Mouse (Mus musculus): ENCODE results near the gene Thpo. TPM values are rescaled to one million over a fixed set of nuclear protein-coding genes. Genes with fewer than 3 reads are reported as not detected.

Gene Thpo
- polyA plus RNA-seq, 1 experiment from 2014 or later: 3.2 TPM

DNA sequence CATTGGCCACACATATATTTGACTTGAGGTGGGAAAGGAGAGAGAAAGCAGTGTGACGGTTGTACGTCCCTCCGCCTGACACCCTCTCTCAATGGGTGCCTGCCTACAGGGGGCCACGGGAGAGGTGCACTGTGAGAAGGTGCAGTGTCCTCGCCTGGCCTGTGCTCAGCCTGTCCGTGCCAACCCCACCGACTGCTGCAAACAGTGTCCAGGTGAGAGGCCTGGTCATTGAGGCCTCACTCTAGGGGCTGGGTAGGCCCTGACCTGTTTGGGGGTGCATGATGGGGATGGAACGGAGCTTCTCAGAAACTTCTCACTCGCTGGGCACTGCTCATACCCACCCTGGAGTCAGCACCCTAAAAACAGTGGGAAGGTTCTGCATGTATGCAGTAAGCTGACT is 5.5 kb upstream of the Thpo start:
- no peaks in the 10 kb centered on the region for H3K9me3 ChIP-seq (replicated peaks)
- WGBS (ENCODE audit: insufficient replicate concordance): 73% methylated on average over 9 of the region's 9 CpGs
- peaks cover 38% of the 10 kb centered on the region for H3K27me3 ChIP-seq
- no peak overlapping the region for H3K9ac ChIP-seq
- H3K4me1 ChIP-seq (replicated peaks): no peaks in the 10 kb centered on the region
- no peak for DNase-seq
- no peak overlapping the region for H3K4me2 ChIP-seq
- H3K4me3 ChIP-seq (replicated peaks): no peak overlapping the region
- H3K27ac ChIP-seq: no peak overlapping the region
- H3K36me3 ChIP-seq: no peaks in the 10 kb centered on the region
- ATAC-seq (ENCODE audit: low read depth): no peak

DNA sequence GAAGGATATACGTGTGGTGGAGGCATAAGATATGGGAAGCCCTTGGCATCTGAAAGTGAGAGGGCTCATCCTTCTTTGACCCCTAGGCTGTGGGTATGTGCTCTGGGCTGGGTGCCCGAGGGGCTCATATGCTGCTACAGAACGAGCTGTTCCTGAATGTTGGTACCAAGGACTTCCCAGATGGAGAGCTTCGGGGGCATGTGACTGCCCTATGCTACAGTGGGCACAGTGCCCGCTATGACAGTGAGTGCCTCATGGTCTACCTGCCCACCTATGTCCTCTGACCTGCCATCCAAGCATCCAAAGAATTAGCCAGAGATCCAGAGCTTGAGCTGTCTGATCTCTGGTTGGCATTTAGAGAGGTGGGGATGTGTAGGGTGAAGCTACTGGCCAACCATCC is 2.5 kb upstream of the Thpo start:
- Histone ChIP-seq H3K27me3 (peaks cover 68% of the 10 kb centered on the region), H3K4me3 (replicated peaks) (no peak overlapping the region), H3K27ac (no peak overlapping the region), H3K4me1 (replicated peaks) (peaks cover 9% of the 10 kb centered on the region; the same call in 1 of the 2 replicates), H3K36me3 (no peaks in the 10 kb centered on the region), H3K4me2 (no peak overlapping the region), H3K9me3 (replicated peaks) (no peaks in the 10 kb centered on the region), H3K9ac (no peak overlapping the region)
- ATAC-seq (ENCODE audit: low read depth): no peak
- DNase-seq: no peak
- 47% methylated on average over 5 of the region's 5 CpGs for WGBS (ENCODE audit: insufficient replicate concordance)

DNA sequence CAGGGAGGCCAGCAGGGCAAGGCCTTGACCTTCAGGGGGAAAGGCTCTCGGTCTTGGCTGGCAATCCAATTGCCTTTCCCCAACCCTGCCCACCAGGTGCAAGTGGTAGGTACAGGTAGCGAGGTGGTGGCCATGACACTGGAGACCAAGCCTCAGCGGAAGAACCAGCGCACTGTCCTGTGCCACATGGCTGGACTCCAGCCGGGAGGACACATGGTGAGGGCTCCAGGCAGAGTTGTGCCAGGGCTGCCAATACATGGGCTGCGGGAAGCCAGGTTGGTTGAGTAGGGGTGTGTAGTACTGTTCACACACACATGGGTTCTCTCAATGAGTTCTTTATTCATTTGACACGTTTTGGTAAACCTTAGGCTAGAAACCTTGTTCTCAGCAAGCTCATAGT is 1.9 kb upstream of the Thpo start:
- no peak for ATAC-seq (ENCODE audit: low read depth)
- WGBS (ENCODE audit: insufficient replicate concordance): 67% methylated on average over 7 of the region's 7 CpGs

DNA sequence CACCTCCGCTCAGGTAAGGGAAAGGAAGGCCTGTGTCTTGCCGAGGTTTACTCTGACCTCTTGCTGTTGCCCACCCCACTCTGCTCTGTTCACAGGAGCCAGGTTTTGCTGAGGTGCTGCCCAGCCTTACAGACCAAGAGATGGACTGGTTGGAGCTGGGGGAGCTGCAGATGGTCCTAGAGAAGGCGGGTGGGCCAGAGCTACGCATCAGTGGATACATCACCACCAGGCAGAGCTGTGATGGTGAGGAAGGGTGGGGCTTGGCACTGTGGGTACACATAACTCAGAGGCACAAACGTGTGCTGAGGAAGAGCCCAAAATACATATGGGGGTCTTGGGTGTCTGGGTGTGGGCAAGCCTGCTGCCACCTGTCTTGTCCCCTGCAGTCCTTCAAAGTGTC is 1.3 kb upstream of the Thpo start:
- Histone ChIP-seq H3K4me1 (replicated peaks) (peaks cover 9% of the 10 kb centered on the region; the same call in 1 of the 2 replicates), H3K27me3 (peaks cover 80% of the 10 kb centered on the region), H3K4me3 (replicated peaks) (no peak overlapping the region), H3K9me3 (replicated peaks) (no peaks in the 10 kb centered on the region), H3K27ac (no peak overlapping the region), H3K36me3 (no peaks in the 10 kb centered on the region), H3K4me2 (no peak overlapping the region), H3K9ac (no peak overlapping the region)
- DNase-seq (no peak), ATAC-seq (ENCODE audit: low read depth) (no peak)
- 47% methylated on average over 5 of the region's 5 CpGs for WGBS (ENCODE audit: insufficient replicate concordance)

More for the DNA sequence above, 1.9 kb upstream of the Thpo start:
- Histone ChIP-seq H3K9ac (no peak overlapping the region), H3K27ac (no peak overlapping the region), H3K27me3 (peaks cover 75% of the 10 kb centered on the region), H3K4me3 (replicated peaks) (no peak overlapping the region), H3K9me3 (replicated peaks) (no peaks in the 10 kb centered on the region), H3K36me3 (no peaks in the 10 kb centered on the region), H3K4me1 (replicated peaks) (peaks cover 9% of the 10 kb centered on the region; the same call in 1 of the 2 replicates), H3K4me2 (no peak overlapping the region)
- DNase-seq: no peak

DNA sequence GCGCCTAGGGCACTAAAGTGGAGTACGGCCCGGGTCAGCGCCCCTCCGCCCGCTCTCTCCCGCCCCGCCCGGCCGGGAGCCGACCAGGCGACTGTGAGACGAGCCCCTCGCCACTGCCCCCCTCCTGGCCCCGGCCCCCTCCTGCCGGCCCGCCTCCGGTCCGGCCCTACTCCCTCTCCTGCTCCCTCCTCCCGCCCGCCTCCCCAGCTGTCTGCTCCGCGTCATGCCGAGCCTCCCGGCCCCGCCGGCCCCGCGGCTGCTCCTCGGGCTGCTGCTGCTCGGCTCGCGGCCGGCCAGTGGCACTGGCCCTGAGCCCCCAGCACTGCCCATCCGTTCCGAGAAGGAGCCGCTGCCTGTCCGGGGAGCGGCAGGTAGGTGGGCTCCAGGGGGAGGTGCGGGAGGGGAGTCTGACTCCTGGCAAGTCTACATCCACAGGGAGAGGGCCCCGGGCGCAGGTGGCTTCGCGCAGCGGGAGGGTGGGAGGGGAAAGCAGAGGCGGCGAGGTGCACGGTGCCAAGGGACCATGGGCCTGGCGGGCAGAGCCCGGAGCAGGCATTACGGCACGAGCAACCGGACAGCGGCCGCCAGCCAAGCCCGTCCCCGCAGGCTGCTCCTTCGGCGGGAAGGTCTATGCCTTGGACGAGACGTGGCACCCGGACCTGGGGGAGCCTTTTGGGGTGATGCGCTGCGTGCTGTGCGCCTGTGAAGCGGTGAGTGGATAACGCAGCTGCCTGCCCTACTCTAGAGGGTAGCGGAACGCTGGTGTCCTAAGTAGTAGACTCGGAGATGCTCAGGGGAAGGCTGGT is 1.2 kb downstream of the Thpo start, which contains the start of gene Chrd:
TSS of gene Chrd (plus strand) at position 203 of the 806 bp plus-strand sequence.
- H3K36me3 ChIP-seq: no peaks in the 10 kb centered on the region; the same call in 1 of the 2 replicates
- peak within 1 kb of the TSS; percentile 44 for H3K9ac ChIP-seq
- no peaks in the 10 kb centered on the region for H3K9me3 ChIP-seq (replicated peaks)
- H3K27me3 ChIP-seq: peaks cover 93% of the 10 kb centered on the region
- peak within 1 kb of the TSS; percentile 69 for H3K4me2 ChIP-seq
- no peak within 1 kb of the TSS for H3K27ac ChIP-seq
- ATAC-seq (ENCODE audit: low read depth): peak; percentile 26
- H3K4me3 ChIP-seq (replicated peaks): peak within 1 kb of the TSS; percentile 55
- peaks cover 9% of the 10 kb centered on the region; the same call in 1 of the 2 replicates for H3K4me1 ChIP-seq (replicated peaks)
- 2% methylated on average over 57 of the region's 70 CpGs for WGBS (ENCODE audit: insufficient replicate concordance)
- DNase-seq: no peak

DNA sequence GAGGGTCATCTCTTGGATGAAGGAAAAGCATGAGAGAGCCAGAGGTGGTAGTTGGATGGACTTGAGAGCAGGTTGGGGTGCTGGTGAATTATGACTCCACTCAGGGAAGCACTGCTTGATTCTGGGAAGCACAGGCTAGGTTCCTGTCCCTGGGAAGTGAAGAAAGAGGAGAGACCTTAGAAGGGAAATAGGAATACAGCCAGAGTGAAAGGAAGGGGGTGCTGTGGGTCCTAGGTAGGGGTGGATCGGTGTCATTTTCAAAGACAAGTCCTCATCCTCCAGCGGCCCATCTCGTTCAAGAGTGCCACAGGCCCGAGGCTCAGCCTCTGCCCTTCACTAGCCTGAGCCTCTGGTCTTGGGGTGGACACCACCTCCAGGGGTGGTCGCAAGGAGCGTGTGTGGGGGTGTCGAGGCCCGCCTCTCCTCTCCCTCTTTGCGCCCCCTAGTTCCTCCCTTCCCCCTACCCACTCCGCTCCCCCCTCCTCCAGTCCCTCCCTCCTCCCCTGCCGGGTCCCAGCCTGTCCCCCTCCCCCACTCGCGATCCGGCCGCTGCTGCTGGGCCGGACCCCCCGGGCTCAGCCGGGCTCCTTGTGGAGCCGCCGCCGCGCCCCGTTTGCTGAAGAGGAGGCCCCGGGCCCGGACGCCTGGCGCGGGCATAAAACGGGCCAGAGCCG is 1.9 kb downstream of the Thpo start:
- Histone ChIP-seq H3K4me3 (replicated peaks) (peak overlapping the region; percentile 55), H3K4me2 (peak overlapping the region; percentile 69), H3K27ac (no peak overlapping the region), H3K36me3 (no peaks in the 10 kb centered on the region; the same call in 1 of the 2 replicates), H3K9ac (peak overlapping the region; percentile 44), H3K9me3 (replicated peaks) (no peaks in the 10 kb centered on the region), H3K27me3 (peaks cover 87% of the 10 kb centered on the region), H3K4me1 (replicated peaks) (peaks cover 9% of the 10 kb centered on the region; the same call in 1 of the 2 replicates)
- ATAC-seq (ENCODE audit: low read depth) (no peak; the same call in 1 of the 2 replicates), DNase-seq (no peak)
- whole genome bisulfite sequencing (ENCODE audit: insufficient replicate concordance): 2% methylated on average over 19 of the region's 30 CpGs

DNA sequence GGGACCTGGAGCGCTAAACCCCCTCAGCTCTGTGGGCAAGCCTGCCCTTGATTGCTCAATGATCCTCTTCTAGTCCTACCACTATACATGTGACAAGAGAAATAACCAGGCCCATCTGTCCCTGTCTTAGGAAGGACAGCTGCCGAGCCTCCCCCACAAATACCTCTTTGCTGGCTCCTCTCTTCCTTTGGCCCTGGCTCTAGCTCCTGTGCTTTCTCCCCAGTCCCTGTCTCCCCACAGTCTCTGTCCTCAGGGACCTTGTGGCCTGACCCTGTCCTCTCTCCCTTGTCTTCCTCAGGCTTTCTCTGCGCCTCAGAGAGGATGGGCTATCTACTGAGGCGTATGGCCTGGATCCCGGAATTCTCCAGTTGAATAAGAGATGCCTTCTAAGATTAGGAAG is 2.6 kb downstream of the Thpo start:
- WGBS (ENCODE audit: insufficient replicate concordance): 53% methylated on average over 5 of the region's 5 CpGs
- Histone ChIP-seq H3K4me3 (replicated peaks) (no peak overlapping the region), H3K9me3 (replicated peaks) (no peaks in the 10 kb centered on the region), H3K4me2 (no peak overlapping the region), H3K27me3 (peaks cover 80% of the 10 kb centered on the region), H3K27ac (no peak overlapping the region), H3K9ac (no peak overlapping the region), H3K36me3 (no peaks in the 10 kb centered on the region; the same call in 1 of the 2 replicates), H3K4me1 (replicated peaks) (peaks cover 9% of the 10 kb centered on the region; the same call in 1 of the 2 replicates)
- no peak for DNase-seq
- ATAC-seq (ENCODE audit: low read depth): no peak

DNA sequence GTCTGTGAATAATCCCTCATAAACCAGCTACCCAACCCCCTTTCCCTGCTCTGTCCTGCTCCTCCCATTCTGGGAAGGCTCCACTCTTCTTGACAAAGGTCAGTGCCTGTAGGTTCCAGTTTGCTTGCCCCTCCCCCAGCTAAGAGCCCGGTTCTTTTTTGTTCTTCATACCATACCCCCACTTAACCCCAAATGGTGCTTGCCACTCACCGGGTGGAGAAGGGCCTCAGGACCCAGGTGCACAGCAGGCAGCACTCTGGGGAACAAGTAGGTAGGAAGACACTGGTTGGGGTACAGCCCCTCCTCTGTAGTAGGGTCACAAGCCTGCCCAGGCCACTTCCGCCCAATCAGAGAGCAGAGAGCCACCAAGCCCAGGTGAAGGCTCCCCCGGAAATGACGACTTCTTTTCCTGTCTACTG is 4.0 kb downstream of the Thpo start:
- no peak for DNase-seq
- Histone ChIP-seq H3K4me2 (peak overlapping the region; percentile 42; the same call in 1 of the 2 replicates), H3K9me3 (replicated peaks) (no peaks in the 10 kb centered on the region), H3K27ac (peak overlapping the region; percentile 44; the same call in 1 of the 2 replicates), H3K27me3 (peaks cover 66% of the 10 kb centered on the region), H3K9ac (no peak overlapping the region), H3K36me3 (no peaks in the 10 kb centered on the region; the same call in 1 of the 2 replicates), H3K4me3 (replicated peaks) (peak overlapping the region; percentile 33), H3K4me1 (replicated peaks) (peaks cover 9% of the 10 kb centered on the region; the same call in 1 of the 2 replicates)
- 24% methylated on average over 5 of the region's 5 CpGs for WGBS (ENCODE audit: insufficient replicate concordance)
- ATAC-seq (ENCODE audit: low read depth): peak; percentile 70

DNA sequence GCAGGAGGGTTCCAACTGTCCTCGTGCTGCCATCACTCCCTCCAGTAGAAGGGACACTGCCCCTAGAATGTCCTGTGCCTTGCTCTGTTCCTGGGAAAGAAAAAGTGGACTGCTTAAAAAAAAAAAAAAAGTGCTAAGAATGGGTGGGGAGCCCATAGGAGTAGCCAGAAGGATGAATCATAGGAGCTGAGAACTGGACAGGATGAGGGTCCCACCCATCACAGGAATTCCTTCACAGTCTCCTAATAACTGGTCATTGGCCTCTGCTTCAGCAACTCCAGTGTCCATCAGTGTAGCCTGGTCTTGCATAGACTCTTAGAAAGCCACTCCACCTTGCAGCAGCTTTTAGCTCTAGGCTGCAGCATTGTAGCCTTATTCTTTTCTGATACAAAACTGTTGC is 7.9 kb downstream of the Thpo start:
- Histone ChIP-seq H3K27me3 (peaks cover 27% of the 10 kb centered on the region), H3K9ac (no peak overlapping the region), H3K36me3 (peaks cover 12% of the 10 kb centered on the region), H3K4me2 (no peak overlapping the region), H3K27ac (no peak overlapping the region), H3K4me3 (replicated peaks) (no peak overlapping the region), H3K9me3 (replicated peaks) (no peaks in the 10 kb centered on the region), H3K4me1 (replicated peaks) (peaks cover 11% of the 10 kb centered on the region)
- 50% methylated on average over 1 of the region's 1 CpGs for WGBS (ENCODE audit: insufficient replicate concordance)
- ATAC-seq (ENCODE audit: low read depth) (no peak), DNase-seq (no peak)

DNA sequence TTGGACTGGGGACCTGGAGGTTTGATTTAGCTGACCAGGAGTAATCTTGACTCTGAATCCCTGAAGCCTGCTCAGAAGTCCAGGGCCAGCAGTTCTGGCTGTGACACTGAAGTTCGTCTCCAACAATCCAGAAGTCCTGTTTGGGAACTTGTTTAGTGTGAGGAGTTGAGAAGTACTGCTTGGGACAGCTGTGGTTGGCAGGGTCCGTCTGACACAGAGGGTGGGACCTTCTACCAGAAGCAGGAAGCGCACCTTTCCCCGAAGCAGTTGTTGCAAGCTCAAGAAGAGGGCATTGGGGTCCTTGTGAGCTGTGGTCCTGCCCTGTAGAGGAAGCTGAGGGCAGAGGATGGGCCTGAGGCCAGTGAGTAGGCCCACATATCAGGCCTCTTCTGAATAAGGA is 8.6 kb downstream of the Thpo start:
- Histone ChIP-seq H3K9me3 (replicated peaks) (no peaks in the 10 kb centered on the region), H3K4me3 (replicated peaks) (no peak overlapping the region), H3K4me1 (replicated peaks) (peaks cover 11% of the 10 kb centered on the region), H3K27me3 (peaks cover 21% of the 10 kb centered on the region), H3K36me3 (peaks cover 18% of the 10 kb centered on the region), H3K27ac (no peak overlapping the region), H3K9ac (no peak overlapping the region), H3K4me2 (no peak overlapping the region)
- ATAC-seq (ENCODE audit: low read depth) (no peak), DNase-seq (no peak)
- WGBS (ENCODE audit: insufficient replicate concordance): 55% methylated on average over 4 of the region's 4 CpGs

DNA sequence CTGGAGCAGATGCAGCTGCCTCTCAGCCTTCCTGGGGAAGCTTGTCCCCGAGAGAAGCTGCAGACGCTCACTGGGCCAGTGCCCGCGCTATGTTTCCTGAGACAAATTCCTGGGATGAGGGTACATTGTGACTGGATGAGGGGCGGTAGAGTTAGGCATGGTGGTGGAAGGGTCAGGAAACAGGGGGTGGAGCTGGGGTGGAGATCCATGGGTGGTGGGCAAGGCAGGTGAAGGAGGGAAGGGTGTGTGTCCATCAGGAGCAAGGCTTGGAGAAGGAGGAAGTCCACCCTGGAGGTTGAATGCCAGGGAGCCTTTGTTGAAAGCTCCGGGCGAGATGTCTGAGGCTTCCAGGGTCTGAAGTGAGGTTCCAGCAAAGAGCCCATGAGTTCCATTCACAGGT is 9.0 kb downstream of the Thpo start:
- H3K27me3 ChIP-seq: peaks cover 16% of the 10 kb centered on the region
- H3K27ac ChIP-seq: no peak overlapping the region
- no peak overlapping the region for H3K9ac ChIP-seq
- 75% methylated on average over 7 of the region's 7 CpGs for WGBS (ENCODE audit: insufficient replicate concordance)
- no peak overlapping the region for H3K4me2 ChIP-seq
- no peaks in the 10 kb centered on the region for H3K9me3 ChIP-seq (replicated peaks)
- H3K4me1 ChIP-seq (replicated peaks): peaks cover 11% of the 10 kb centered on the region
- no peak overlapping the region for H3K4me3 ChIP-seq (replicated peaks)
- ATAC-seq (ENCODE audit: low read depth): no peak
- DNase-seq: no peak
- H3K36me3 ChIP-seq: peaks cover 22% of the 10 kb centered on the region
